Mouse (Mus musculus) thymus, postnatal 4 days (tissue): ENCODE measurements around the gene Mvb12a.
A peak's percentile ranks its signal among the peaks of the same experiment; 100 is the strongest.

Source experiments
- DNase-seq: peaks from one replicate; pipeline ENCODE4 v3.0.0; 2021

Gene Mvb12a

DNA sequence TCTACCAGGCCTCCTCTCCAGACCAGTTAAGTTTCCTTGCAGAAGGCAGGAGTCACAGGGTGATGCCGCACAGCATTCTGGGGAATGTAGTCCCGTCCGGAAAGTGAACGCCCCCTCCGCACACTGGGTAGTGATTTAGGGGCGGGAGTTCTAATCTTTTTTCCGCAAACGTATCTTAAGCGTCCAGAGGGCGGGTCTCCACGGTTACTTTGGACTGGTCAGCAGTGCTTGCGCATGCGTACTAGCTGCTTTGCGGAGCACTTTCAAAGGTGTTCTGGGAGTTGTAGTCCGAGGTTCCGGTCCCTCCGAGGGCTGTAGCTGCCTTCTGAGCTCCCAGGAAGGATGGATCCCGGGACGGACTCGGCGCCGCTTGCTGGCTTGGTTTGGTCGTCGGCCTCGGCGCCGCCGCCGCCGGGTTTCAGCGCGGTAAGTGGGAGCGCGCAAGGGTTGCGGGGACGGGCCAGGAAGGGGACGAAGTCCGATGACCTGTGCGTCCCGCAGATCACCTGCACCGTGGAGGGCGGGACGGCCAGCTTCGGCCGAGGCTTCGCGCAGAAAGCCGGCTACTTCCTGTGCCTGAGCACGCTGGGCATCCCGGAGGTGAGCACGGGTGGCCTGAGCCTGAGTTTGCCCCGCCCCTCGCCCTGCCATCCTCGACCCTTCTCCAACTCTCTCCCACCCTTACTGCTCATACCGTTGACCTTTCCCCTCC, at the start of gene Mvb12a:
TSS of gene Mvb12a (plus strand) at position 291 of the 712 bp plus-strand sequence.
- DNase-seq, result peak; percentile 88

GRCm38 (mm10) chr8:71495039-71495438, 47.7 kb upstream of the Mvb12a start:
- DNase-seq, result peak; percentile 94

GRCm38 (mm10) chr8:71495811-71496210, 46.9 kb upstream of the Mvb12a start:
- no peak for DNase-seq

- no peak for DNase-seq
Observed at GRCm38 (mm10) chr8:71496481-71496880, 46.2 kb upstream of the Mvb12a start.

GRCm38 (mm10) chr8:71497077-71497645, 45.6 kb upstream of the Mvb12a start:
- no peak for DNase-seq

DNA sequence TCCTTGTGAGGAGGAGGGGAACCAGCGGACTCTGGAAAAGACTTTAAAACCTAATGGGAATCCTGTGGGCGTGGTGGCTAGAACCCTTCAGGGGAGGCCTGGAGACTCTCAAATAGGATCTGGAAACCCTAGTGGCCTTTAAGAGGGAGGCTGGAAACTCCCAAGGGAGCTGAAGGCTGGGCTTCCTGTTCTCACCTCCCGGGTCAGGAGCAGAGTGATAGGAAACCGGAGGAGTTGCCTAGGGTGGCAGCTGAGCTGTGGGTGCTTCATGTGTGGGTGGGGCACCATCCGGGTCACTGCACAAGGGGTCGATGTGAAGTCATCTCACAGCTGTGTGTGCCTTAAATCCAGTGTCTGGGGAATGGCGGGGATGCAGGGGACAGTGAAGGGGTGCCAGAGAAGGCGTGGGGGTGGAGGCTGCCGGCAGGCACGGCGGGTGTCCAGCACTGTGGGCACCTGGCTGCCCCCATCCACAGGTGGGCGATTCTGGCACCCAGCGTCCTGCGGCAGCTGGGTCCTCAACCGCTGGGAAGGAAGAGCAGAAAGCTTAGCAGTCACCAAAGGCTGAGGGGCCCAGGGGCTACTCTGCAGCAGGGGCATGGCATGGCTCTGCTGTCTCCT, 44.7 kb upstream of the Mvb12a start:
- no peak for DNase-seq

DNA sequence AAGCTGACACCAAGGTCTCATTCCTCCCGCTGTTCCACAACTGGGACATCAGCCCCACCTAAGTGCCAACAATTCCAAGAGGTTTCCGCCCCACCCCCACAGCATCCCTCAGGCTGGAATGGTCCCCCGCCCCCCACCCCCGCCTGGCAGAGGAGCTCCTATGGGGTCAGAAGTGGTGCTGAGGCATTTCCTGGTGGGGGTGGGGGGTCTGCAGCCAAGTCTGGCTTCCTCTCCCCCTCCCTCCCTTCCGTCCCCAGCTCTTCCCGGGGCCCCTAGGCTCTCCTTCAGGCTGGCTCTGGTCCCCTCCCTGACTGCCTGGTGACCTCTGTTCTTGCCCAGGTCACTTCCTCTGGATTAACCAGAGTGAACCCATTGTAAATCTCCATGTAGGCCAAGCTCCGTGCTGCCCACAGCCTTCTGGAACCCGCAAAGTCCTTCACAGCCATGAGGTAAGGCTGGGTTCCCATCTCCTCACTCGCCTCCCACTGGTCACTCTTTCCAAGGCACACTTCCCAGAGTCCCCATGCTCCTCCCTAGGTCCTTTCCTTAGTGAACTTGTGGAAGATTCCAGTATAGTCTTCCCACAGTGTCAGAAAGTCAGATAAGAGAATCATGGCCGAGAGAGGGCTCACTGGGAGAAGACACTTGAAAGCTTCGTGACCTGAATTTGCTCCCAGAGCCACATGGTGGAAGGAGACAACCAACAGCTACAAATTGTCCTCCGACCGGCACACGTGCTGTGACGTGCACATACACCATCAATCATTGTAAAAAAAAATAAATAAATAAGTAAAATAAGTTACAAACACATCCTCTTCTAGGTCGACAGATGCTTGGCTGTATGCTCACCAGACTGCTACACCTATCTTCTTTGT, 43.7 kb upstream of the Mvb12a start:
- no peak for DNase-seq

DNA sequence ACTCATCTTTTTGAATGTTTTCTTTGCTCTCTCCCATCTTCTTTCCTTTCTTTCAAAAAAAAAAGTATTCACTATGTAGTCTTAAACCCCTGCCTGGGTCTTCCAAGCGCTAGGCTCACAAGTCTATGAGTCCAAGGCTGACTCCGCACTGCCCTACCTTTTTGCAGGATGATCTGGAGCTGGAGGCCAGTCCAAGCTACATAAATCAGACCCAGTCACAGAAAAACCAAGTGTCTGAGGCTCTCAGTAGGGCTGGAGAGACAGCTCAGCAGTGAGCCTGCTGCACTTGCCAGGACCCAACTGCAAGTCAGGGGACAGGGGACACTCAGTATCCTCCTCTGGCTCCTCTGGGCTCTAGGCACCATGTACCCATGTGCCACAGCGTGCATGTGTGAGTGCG, 38.4 kb upstream of the Mvb12a start:
- no peak for DNase-seq

DNA sequence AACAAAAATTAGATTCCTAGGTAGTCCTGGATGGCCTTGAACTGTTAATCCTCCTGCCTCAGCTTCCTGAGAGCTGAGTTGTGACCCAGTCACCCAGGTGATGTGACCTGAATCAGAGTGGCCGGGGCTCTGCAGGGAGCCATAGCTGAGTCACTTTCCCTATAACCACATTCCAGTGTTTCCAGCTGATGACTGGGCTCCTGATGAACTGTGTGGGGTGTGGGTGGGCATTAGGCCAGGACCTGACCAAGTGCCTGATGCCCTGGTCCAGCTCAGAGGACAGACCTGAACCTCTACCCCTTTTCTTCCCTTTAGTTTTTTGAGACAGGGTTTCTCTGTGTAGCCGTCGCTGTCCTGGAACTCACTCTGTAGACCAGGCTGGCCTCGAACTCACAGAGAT, 37.4 kb upstream of the Mvb12a start:
- no peak for DNase-seq

DNA sequence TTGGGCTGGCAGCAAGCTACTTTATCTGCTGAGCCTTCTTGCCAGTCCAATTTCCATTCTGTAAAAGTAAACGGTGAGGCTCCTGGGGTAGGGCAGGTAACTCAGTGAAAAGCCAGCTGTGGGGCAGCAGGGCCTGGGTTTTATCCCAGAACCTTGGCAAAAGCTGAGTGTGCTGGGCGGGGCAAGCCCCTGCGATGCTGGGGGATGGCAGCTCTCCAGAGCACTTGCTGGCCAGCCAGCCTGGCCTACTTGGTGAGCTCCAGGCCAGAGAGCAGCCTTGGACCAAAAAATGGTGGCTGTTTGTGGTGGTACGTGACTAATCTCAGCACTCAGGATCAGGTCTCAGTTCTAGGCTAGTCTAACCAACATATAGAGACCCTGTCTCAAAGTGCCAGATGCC, 36.7 kb upstream of the Mvb12a start:
- no peak for DNase-seq

DNA sequence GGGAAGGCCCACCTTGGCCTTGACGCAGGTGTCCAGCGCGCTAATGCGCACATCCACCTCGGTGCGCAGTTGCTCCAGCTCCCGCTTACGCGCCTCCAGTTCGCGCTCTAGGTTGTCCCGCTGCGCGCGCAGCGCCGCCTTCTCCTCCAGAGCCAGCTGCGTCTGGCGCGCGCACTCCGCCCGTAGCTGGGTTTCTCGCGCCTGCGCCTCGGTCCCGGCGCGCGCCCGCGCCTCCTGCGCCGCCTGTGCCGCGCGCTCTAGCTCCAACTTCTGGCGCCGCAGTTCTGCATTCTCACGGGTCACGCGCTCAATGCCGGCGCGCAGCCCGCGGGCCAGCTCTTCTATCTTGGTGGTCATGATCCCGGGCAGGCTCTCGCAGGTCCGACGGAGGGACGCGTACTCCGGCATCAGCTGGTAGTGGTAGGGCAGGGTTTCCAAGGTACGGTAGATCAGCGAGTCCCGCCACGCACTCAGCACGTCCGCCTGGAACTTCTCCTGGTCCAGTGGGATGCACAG, 35.1 kb upstream of the Mvb12a start:
- peak; percentile 86 for DNase-seq

GRCm38 (mm10) chr8:71509316-71509715, 33.4 kb upstream of the Mvb12a start:
- DNase-seq, result no peak

DNA sequence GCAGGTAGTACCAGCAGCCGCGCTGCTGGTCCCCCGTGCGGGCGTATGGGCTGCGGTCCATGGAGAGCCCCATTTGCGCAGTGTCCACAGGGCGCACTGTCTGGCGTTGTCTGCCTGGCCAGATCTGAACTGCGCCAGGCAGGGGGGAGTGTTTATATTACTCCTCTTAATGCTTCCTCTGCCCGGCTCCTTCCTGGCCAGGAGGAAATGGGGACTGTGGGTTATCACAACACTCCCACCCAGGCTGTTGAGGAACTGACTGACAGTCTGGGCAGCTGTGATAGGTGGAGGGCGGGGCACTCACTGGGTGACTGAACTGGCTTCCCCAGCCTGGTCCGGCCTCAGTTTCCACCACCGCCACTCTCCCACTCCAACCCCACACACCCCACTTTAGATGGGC, 31.1 kb upstream of the Mvb12a start, which contains the start of gene Plvap:
TSS of gene Plvap (minus strand) at position 109 of the 400 bp plus-strand sequence.
- DNase-seq, result no peak

DNA sequence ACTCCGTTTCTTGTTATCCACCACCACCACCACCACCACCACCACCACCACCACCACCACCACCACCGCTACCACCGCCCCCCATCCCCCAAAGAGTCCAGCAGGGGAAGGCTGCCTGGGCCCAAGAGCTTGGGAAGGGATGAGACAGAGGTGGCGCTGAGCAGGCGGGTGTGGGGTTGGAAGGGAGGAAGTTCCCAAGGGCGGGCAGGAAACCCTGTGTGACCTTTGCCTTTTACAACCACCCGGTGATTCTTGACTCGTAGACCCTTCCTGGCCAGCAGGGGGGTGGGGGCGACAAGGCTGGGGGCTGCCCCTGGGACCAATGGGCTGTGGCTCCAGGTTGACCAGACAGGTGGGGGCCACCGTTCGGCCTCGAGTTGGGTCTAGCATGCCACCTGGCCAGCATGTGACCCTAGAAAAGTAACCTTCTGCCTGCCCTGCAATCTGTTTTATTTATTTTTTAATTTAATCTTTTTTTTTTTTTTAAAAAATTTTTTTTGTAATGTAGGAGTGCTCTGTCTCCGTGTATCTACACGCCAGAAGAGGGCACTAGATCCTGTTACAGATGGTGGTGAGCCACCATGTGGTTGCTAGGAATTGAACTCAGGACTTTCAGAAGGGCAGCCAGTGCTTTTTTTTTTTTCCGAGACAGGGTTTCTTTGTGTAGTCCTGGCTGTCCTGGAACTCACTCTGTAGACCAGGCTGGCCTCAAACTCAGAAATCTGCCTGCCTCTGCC, 29.5 kb upstream of the Mvb12a start:
- DNase-seq, result no peak

DNA sequence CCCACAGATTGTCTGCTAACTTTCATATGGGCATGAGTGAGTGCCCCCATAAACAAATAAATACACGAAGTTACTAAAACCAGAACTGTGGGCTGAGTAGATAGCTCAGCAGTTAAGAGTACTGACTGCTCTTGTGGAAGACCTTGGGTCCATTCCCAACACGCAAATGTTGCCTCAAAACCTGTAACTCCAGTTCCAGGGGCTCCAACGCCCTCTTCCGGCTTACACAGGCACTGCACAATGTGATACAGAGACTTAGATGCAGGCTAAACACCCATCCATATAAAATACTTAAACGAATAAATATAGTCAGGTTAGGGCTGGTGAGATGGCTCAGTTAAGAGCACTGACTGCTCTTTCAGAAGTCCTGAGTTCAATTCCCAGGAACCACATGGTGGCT, 27.7 kb upstream of the Mvb12a start:
- DNase-seq, result no peak

DNA sequence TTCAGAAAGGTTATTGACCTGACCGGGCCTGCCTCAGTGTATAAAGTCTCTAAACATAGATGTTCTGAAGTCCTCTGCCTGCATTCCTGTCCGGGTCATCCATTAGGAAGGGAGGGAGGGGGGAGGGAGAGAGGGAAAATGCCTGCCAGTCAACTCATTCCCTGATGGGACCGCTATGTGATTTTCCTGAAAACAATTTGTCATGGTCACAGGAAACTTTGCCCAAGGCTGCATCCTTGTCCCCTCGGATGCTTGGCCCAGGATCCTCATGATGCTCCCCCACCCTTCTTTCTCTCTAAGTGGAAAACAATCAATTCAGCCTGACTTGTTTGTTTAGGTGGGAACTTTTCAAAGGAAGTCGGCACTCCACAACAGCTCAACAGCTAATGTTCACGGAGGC, 25.9 kb upstream of the Mvb12a start:
- no peak for DNase-seq

DNA sequence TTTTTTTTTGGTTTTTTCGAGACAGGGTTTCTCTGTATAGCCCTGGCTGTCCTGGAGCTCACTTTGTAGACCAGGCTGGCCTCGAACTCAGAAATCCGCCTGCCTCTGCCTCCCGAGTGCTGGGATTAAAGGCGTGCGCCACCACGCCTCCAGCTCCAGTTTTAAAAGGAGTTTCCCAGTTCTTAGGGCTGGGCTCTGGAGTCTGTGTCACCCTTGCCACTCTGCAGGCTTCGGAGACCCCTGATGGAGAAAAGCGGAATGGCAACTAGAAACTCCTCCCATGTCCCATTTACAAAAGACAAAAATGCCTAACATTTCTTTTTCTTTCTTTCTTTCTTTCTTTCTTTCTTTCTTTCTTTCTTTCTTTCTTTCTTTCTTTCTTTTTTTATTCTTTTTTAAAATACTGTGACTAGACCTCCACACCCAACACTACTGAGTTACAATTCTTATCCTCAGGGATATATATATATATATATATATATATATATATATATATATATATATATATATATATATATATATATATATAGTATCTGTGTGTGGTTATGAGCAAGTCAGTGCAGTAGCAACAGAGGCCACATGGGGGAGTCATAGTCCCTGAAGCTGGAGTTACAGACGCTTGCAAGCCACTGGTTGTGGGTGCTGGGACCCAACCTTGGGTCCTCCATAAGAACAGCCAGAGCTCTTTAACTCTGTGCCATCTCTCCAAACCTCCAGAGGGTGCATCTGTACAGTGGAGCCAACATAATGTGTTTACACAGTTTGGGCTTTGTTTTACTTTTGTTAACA, 23.5 kb upstream of the Mvb12a start:
- peak; percentile 77 for DNase-seq

DNA sequence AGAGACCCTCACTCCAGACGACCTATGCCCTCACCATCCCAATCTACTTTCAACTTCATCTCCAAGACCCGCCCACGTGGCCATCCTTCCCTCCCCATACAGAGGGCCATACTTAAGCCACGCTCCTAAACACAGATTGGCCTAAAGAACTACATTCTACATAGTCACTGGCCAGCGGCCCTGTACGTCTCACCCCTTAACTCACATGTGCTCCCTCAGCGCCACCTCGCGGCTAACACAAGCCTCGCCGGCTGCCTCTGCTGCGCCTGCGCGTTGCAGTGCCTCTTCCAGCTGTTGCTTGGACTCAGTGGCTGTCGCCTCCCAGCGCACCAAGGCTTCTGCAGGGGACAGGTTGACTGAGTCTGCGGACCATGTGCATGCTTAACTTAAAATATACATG, 21.1 kb upstream of the Mvb12a start:
- peak; percentile 98 for DNase-seq

- DNase-seq, result no peak
Observed at GRCm38 (mm10) chr8:71525226-71526050, 17.3 kb upstream of the Mvb12a start, which contains the start of gene Ccdc194. Gene Ccdc194, minus strand, starts transcription at chr8:71525711.

DNA sequence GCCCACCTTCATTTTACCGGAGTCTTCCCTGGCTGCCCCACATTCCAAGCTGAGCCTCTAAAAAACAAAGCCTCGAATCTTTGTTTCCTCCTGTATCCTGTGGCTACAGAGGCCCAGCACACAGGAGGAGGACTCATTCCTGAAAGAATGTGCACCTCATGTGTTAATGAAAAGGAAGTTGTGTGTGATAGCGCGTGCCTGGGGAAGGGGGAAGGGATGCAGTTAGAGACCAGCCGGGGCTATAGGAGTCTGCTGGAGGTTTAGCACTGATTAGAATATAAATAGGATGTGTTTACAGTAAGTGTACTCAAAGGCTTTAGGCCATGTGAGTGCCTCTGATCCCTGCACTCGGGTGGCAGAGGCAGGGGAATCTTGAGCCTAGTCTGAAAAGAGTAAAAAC, 16.4 kb upstream of the Mvb12a start:
- DNase-seq, result no peak
